Mouse (Mus musculus): ENCODE results near the gene Pitpnm1. TPM values are rescaled to one million over a fixed set of nuclear protein-coding genes. Genes with fewer than 3 reads are reported as not detected.
"Not testable (repeated sequence)": the region's sequence is repeated elsewhere in the genome, so short reads cannot be mapped to it uniquely, and the experiment has no call there.

Pitpnm1 gene
- 68.4 and 81.9 TPM in 2 replicates for polyA plus RNA-seq (2012; rRNA removed)

- DNase-seq (ENCODE audit: low read depth), result no peak
Observed at GRCm38 (mm10) chr19:4099837-4100717, at the start of gene Pitpnm1. TSS of gene Pitpnm1 (plus strand) at chr19:4099998.

GRCm38 (mm10) chr19:4051016-4051415 lies 48.8 kb upstream of the Pitpnm1 start:
- no peak for DNase-seq (ENCODE audit: low read depth)

- DNase-seq (ENCODE audit: low read depth), result no peak
Observed at GRCm38 (mm10) chr19:4051741-4052515, 47.9 kb upstream of the Pitpnm1 start.

- no peak for DNase-seq (ENCODE audit: low read depth)
Observed at GRCm38 (mm10) chr19:4052516-4053030, 47.2 kb upstream of the Pitpnm1 start.

- no peak for DNase-seq (ENCODE audit: low read depth)
Observed at GRCm38 (mm10) chr19:4054613-4055012, 45.2 kb upstream of the Pitpnm1 start.

GRCm38 (mm10) chr19:4055216-4055946 lies 44.4 kb upstream of the Pitpnm1 start:
- DNase-seq (ENCODE audit: low read depth), result no peak

- no peak for DNase-seq (ENCODE audit: low read depth)
Observed at GRCm38 (mm10) chr19:4055947-4056693, 43.7 kb upstream of the Pitpnm1 start.

- DNase-seq (ENCODE audit: low read depth), result no peak
Observed at GRCm38 (mm10) chr19:4056727-4057126, 43.1 kb upstream of the Pitpnm1 start.

- no peak for DNase-seq (ENCODE audit: low read depth)
Observed at GRCm38 (mm10) chr19:4057389-4057788, 42.4 kb upstream of the Pitpnm1 start.

- no peak for DNase-seq (ENCODE audit: low read depth)
Observed at GRCm38 (mm10) chr19:4057962-4058361, 41.8 kb upstream of the Pitpnm1 start.

GRCm38 (mm10) chr19:4058581-4058980 lies 41.2 kb upstream of the Pitpnm1 start:
- no peak for DNase-seq (ENCODE audit: low read depth)

- peak; percentile 72 for DNase-seq (ENCODE audit: low read depth)
Observed at GRCm38 (mm10) chr19:4059069-4059740, 40.6 kb upstream of the Pitpnm1 start, which contains the start of gene Gstp3. TSS of gene Gstp3 (minus strand) at chr19:4059569.

GRCm38 (mm10) chr19:4060044-4060898 lies 39.5 kb upstream of the Pitpnm1 start:
- DNase-seq (ENCODE audit: low read depth), result not testable (repeated sequence)

GRCm38 (mm10) chr19:4060899-4061465 lies 38.8 kb upstream of the Pitpnm1 start:
- DNase-seq (ENCODE audit: low read depth), result no peak

GRCm38 (mm10) chr19:4063357-4063756 lies 36.4 kb upstream of the Pitpnm1 start:
- not testable (repeated sequence) for DNase-seq (ENCODE audit: low read depth)

GRCm38 (mm10) chr19:4064501-4064900 lies 35.3 kb upstream of the Pitpnm1 start:
- not testable (repeated sequence) for DNase-seq (ENCODE audit: low read depth)

- no peak for DNase-seq (ENCODE audit: low read depth)
Observed at GRCm38 (mm10) chr19:4066280-4066679, 33.5 kb upstream of the Pitpnm1 start.

GRCm38 (mm10) chr19:4066877-4067276 lies 32.9 kb upstream of the Pitpnm1 start:
- no peak for DNase-seq (ENCODE audit: low read depth)

- DNase-seq (ENCODE audit: low read depth), result not testable (repeated sequence)
Observed at GRCm38 (mm10) chr19:4068242-4068641, 31.6 kb upstream of the Pitpnm1 start.
